Mouse (Mus musculus): Measurements from ENCODE around the gene Spock2. TPM values are rescaled to one million over a fixed set of nuclear protein-coding genes. Genes with fewer than 3 reads are reported as not detected.
"Not testable (repeated sequence)": the region's sequence is repeated elsewhere in the genome, so short reads cannot be mapped to it uniquely, and the experiment has no call there.

Spock2 gene
- total RNA-seq, 2 experiments from 2014 or later = 41.7 to 51.4 TPM

DNA sequence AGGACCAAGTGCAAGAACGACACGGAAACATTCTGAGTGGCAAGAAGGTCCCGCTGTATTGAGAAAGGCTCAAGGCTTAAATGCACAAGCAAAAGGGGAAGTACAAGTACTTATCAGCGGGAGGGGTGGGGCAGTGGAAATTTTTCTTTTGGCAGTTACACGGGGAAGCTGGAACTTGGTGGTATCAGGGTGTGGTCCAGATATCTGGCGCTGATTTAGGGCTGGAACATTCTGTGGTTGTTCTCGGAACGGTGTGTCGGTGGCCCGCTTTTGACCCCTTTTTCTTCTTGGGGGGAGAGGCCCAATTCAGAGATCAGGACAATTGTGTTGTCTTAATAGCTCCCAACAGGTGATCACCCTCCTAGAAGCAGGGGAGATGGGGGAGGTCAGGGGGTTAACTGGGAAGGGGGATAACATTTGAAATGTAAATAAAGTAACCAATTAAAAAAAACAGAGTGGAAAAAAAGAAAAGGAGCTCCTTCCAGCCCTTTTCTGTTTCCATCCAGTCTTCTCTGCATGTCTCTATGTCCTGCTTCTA lies 41.6 kb downstream of the Spock2 start:
- DNase-seq (ENCODE audit: low spot score in 2 of 2) = not testable (repeated sequence)

DNA sequence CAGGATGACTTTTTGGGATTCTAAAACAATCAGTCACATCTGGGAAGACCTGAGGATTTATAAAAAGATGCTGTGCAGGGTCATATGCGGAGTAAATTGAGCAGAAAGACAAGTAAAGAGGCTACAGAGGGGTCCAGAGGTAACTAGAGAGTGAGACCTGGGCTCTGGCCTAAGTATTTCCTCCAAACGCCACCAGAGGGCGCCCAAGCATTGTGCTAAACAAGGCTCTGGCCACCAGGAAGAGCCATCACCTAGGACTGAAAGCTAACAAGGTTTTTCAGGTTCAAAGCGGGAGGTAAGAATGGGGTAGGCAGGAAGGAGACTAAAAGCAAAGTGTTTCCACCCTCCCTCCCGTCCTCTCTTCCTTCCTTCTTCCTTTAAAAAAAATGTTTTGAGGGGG lies 42.1 kb downstream of the Spock2 start:
- DNase-seq (ENCODE audit: low spot score in 2 of 2) = peak; percentile 85 to 88

DNA sequence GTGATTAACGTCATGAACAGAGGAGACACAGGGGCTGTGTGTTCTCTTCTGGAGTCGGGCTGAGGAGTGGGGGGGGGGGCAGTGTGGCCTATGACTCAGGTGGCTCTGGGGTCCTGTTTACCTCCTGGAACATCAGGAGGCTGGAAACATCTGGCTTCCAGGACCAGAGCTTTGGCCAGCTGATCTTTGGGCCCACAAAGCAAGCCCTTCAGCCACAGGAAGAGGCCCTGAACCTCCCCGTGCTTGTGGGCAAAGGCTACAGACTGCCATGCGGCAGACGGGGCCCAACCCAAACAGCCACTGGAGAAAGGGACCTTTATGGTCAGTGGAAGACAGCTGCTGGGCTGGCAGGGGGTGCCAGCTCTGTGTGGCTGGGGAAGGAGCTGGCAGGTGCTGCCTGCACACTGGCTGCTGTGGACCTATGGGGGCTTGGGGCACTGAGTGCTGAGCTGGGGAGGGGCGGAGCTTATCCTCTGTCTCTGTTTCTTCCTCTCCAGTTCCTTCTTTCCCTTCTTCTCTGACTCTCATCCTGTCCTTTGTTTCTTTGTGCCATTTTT lies 45.2 kb downstream of the Spock2 start:
- DNase-seq (ENCODE audit: low spot score in 2 of 2) = no peak

DNA sequence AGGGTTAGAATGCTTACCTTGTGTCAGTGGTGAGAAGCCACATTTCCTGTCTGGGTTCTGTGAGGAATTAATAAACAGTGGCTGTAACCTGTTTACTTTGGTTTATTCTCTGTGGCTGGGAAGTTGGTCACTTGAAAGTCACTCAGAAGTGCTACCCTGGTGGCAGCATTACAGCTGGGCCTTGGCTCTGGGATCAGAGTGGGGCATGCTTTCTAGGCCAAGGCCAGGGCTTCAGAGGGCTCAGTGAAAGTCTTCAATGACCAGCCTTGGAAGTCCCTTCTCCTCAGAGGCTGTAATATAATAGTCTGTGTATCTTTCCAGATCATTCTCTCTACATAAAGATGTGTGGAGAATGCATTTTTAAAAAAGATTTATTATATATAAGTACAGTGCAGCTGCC lies 50.0 kb downstream of the Spock2 start:
- no peak for DNase-seq (ENCODE audit: low spot score in 2 of 2)

DNA sequence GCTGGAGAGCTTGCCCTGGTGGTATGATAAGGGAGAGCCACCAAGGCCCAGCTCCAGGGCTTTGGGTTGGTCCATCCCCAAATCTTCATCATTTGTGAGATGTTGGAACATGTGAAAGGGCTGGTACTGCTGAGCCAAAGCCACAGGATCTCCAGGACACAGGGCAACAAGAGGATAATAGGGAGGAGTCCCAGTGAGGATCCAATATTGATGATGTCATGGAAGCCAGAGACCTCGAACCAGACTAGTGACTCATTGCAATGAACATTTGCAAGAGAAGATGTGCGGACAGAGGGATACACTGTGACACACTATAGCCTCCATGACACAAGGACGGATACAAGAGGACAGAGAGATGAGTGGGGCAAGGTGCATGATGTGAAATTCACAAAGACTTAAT lies 52.1 kb downstream of the Spock2 start:
- no peak for DNase-seq (ENCODE audit: low spot score in 2 of 2)

DNA sequence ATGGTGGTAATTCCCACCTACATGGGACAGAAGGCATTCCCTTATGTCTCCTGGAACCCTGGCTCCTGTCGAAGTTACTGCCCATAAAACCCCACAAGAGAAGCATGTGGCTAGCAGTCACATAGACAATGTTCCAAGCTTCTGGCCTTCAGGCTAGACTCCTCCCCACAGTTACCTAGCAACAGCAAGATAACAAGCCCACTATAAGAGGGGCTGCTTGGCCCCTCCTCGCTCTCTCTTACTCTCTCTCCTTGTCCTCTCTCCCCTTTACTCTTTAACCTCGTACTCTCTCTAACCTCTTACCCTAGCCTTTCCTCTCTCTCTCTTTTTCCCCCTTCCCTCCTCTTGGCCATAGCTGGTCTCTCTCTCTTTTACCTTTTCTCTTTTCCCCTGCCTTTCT lies 55.4 kb downstream of the Spock2 start:
- DNase-seq (ENCODE audit: low spot score in 2 of 2) = not testable (repeated sequence)

DNA sequence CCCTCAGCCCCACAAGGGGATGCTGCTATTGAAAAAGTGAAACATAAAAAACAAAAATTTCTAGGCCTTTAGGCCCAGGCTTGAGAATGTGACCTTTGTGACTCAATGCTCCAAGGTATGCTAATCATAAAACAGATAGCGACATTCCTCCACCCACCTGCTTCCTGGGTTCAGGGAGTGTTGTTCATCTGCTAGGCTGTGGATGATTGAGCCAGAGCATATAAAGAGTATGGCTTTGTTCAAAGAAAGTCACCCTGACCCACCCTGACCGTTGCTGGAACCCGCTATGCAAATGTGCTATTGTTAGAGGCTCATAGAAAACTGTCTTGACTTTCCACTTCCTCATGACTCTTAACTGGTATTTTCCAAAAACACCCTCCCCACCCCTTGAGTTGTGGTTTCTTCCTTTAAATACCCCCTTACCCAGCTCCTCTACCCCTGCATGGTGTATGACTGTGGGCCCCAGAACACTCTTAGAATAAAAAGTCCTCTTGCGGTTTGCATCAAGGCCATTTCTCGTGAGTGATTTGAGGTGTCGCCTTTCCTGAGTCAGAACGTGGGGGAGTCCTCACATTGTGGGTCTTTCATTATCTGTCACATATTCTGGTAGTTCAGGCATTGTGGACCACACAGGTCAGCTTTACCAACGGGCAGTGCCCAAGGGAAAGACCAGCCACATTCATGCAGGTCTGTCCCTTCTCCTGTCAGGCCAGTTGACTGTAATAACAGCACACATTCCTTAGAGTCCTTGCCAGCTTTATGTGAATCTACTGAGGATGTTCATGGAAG lies 56.4 kb downstream of the Spock2 start:
- not testable (repeated sequence) for DNase-seq (ENCODE audit: low spot score in 2 of 2)

DNA sequence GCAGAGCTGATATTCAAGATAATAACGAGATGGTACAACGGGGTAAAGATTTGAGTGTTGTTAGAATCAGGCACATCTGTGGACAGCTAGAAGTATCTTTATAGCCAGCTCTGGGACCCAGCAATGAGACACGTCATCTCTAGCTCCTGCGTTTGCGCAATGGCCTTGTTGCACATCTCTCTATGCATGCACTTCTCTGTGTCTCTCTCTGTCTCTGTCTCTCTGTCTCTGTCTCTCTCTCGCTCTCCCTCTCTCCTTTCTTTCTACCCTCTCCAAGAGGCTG lies 56.9 kb downstream of the Spock2 start:
- DNase-seq (ENCODE audit: low spot score in 2 of 2) = no peak

DNA sequence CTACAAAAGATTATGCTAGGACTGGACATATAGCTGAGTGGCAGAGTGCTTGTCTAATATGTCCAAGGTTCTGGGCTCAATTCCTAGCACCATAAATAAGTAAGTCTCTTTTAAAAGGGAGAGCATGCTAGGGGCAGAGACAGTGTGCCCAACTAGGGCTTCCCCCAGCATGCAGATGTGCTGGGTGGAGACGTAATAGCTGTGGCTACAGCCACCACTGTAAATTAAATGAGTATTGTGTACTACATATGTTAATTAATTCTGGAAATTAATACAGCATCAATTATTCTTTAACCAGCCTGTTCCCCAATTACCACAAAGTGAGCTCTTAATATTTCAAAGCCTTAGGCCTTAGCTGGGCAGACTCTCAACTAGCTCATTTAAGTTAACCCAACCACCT lies 58.9 kb downstream of the Spock2 start:
- DNase-seq (ENCODE audit: low spot score in 2 of 2) = no peak

DNA sequence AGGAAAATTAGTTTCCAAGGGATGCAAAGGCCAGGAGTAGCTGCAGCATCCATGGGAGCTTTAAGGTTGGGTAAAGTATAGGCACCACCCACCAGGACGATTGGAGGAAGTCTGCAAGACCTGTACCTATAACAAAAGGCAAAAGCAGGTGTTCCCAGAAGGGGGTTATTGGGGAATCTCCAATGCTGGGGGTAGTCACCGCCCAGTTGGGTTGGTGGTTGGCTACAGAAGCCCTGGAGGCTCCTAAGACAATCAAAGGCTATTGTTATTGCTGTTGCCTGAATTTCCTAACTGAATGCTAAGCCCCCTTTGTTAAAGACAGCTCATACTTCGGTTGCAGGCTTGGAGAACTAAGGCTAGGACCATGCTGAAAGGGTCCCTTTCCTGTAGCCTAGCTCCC lies 60.0 kb downstream of the Spock2 start:
- no peak for DNase-seq (ENCODE audit: low spot score in 2 of 2)

DNA sequence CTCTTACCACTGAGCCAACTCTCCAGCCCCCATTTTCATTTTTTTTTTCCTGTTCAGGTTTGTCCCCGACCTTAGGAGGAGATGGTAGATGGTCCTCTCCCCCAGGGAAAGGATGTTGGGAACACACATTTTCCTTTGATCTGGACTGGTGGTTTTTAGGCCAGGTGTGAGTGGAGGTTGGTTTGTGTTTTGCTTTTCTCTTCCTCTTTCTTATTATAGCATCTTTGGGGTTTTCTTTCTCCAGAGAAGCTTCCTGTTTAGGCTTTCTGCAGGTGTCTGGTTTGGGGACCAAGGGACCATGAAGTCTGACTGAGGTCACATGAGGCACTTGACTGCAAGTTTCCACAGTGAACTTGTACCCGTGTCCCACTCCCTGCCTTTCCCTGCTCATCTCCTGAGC lies 62.3 kb downstream of the Spock2 start:
- DNase-seq (ENCODE audit: low spot score in 2 of 2) = no peak

DNA sequence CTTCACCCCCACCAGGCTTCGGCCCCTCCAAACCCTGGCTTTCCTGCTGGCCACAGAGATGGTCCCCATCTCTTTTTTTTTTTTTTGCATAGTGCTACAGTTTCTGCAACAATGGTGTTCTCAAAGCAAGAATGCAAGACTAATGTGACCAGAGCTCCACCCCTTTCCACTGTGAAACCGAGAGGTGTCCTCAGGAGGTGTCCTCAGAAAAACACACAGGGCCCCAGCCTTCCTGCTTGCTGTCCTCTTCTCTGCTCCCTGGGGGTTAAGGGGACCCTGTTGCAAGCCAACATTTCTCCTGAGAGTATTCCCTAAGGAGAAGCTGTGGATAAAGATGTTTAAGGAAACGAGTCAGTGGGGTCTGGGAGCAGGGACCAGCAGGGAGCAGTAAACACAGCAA lies 62.9 kb downstream of the Spock2 start:
- DNase-seq (ENCODE audit: low spot score in 2 of 2) = no peak

DNA sequence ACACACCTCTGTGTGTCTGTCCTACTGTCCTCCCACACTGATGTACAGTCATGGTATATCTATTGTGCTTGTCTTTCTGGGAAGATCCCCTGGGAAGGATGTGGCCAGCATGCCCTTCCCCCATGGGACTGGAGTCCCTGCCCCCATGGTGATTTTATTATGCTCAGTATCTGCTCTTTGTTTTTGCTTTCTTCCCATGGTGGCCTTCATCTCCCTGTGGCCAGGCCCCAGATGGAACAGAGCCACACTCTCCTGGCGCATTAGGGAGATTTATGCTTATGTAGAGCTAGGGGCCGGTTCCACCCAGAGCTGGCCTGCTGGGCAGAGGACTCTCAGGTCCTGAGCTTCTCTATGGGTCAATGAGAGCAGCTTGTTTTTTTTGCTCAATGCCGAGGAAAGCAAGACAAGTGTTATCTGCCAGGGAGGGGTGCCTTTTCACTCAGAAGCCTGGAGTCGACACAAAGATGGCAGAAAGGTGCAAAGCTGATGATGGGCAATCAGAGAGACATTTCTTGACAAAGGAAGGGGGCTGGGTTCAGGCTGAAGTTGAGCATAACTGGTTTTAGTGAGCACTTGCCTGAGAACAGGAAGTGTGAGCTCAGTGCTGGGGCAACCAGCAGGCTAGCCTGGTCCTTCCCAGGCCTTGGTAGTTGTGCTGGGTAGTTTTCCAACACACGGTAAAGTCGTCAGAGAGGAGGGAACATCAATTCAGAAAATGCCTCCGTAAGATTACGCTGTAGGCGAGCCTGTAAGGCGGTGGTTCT lies 64.5 kb downstream of the Spock2 start:
- DNase-seq (ENCODE audit: low spot score in 2 of 2) = peak in 1 of 2 experiments; percentile 35

DNA sequence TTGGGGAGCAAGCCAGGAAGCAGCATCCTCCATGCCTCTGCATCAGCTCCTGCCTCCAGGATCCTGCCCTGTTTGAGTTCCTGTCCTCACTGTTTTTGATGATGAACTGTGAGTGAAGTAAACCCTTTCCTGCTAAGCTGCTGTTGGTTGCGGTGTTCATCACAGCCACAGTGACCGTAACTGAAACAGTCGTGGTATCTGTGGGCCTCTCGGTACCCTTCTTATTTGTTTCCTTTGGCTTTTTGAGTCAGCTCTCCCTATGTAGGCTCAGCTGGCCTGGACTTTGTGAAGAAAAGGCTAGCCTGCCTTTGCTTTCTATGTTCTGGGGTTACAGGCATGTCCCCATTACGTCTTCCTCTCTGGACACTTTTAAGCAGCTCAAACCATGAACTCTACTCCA lies 65.3 kb downstream of the Spock2 start:
- no peak for DNase-seq (ENCODE audit: low spot score in 2 of 2)

DNA sequence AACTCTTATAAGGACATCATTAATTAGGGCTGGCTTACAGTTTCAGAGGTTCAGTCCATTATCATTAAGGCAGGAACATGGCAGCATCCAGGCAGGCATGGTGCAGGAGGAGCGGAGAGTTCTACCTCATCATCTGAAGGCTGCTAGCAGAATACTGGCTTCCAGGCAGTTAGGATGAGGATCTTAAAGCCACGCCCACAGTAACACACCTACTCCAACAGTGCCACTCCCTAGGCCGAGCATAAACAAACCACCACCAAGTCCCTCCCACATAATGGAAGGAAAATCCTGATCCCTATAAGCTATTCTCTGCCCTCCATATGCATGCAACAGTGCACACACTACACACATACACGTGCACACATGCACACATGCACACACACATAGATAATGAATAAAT lies 66.3 kb downstream of the Spock2 start:
- DNase-seq (ENCODE audit: low spot score in 2 of 2) = no peak

DNA sequence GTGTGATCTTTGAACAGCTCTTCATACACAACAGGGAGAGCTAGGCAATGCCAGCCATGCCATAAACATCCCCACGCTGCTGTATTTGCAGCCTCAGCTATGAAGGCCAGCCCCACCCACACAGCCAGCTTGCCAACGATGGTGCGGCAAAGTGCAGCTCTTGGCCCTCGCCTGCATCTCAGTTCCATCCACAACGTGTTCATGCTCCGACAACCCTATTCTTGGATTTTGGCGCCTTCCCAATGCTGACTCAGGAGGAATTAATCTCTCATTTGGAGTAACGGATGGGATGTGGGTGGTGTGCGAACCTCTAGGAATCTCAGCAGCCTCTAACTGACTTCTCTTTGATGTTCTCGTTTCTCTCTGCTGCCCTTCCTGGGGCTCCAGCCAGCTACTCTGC lies 67.0 kb downstream of the Spock2 start:
- peak; percentile 48 to 69 for DNase-seq (ENCODE audit: low spot score in 2 of 2)

DNA sequence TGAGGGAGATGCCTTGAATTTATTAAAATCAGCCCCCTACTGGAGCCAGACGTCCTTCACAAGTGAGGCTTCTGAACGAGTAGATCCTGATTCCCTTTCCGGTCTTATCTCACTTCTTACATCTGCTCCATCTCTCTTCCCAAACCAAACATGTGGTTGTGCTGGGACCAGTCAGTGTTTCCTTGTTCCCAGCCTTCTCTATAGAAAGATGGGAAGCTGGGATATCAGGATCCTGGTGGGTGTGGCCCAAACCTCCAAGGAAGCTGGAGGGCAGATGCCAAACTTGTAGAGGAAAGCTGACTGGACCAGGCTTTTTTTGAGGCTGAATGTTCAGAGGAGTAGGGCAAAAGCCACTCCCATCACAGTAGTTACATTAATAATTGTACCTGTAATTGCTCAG lies 68.5 kb downstream of the Spock2 start:
- no peak for DNase-seq (ENCODE audit: low spot score in 2 of 2)

DNA sequence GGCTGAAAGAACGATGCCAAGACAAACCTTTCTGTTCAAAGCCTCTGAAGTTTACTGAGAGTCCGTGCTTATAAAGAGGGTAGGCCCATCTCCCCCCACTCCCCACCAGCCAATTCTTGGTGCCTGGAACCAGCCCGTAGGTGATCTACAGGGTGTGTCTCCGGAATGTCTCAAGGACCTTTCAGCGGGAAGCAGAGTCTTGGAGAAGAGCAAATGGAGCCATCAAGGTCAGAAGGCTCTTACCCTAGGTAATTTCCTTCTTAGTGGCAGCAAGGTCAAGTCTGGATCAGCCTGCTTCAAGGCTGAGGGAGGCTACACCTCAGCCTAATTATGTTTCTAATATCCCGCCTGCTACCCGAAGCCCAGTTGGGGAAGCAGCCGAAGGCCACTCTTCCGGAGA lies 69.3 kb downstream of the Spock2 start:
- DNase-seq (ENCODE audit: low spot score in 2 of 2) = not testable (repeated sequence)

Measured in adrenal gland, adult 18-20 months (tissue).